Mouse (Mus musculus) cerebellum, adult (tissue): ENCODE measurements around the gene Yars.

Source experiments
- ATAC-seq: cut with Nextera tagmentation; 2 replicates; pipeline ENCODE4 v1.9.2; 2017; ENCODE audit warnings: mild to moderate bottlenecking, moderate library complexity, mixed read lengths; ENCODE audit not compliant: insufficient number of reproducible peaks, low FRiP score, low TSS enrichment

Yars gene

GRCm38 (mm10) chr4:129247381-129248242 is 58.1 kb downstream of the Yars start:
- ATAC-seq: no peak

DNA sequence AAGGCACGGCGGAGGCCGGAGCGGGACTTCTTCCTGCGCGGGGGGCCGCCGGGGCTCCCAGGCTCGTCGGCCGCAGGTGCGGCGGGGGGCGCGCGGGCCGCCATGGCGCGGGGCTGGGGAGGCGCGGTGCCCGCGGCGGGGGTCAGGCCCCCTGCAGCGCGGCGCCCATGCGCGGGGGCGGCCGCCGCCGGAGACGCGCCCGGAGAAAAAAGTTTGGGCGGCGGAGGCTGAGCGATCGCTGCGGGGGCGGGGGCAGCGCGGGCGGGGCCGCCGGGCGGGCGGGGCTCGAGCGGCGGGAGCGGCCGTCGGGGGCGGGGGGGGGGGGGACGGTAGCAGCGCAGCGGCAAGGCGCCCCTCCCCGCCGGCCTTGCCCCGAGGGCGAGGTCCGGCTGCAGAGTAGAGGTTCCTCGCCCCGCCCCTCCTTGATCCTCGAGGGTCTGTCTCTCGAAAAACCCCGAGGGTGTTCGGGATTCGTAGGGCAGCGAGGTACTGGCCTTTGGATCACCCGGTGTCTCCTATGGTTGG is 58.7 kb downstream of the Yars start:
- ATAC-seq: no peak

DNA sequence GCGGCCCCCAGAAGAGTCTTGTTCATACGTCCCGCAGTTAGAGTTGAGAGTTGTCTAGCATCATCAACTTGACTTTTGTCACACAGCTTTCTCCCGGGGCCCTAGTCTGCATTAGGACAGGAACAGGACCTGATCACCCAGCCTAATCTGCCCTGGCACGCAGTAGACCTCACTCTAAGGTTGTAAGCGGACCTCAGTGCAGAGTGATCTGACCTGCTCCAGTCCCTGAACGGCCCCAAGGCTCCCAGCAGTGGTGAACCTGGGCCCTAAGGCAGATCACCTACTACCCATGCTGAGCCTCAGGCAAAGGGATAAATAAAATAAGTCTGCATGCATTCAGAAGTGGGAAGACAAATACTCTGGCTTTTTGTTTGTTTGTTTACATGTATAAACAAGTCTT is 59.7 kb downstream of the Yars start:
- no peak for ATAC-seq

- peak; percentile 55; the same call in 1 of the 2 replicates for ATAC-seq
These were observed 61.4 kb downstream of the Yars start for GRCm38 (mm10) chr4:129250759-129251481.

DNA sequence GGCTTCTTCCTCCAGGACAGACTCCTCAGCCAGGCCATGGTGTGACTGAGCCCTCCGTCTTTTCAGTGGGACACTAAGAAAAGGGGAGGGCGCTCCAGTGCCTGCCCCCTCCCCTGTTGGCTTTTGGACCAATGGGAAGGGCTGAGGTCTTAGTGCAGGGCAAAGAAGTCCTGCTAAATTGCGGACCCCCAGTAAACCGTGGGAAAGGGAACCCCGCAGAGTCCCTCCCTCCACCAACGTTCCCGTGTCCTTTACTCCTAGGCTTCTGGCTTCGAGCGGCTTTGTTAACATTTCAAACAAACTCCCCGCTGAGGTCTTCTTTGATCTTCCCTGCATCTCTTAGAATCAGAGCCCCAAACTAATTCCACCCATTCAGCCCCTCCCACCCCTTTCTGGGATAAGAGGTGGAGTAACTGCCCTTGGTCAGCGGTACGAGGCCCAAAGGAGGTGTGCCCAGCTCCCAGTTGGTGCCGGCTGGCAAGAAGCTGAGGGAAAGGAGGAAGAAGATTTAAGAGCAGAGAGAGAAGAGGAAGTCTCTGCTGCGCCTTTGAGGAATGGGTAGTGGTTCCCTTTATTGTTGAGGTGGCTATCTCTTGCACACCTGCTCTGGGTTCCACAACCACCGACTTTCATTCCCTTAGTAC is 62.0 kb downstream of the Yars start:
- no peak for ATAC-seq

- no peak for ATAC-seq
These were observed 62.9 kb downstream of the Yars start for GRCm38 (mm10) chr4:129252492-129252891.

DNA sequence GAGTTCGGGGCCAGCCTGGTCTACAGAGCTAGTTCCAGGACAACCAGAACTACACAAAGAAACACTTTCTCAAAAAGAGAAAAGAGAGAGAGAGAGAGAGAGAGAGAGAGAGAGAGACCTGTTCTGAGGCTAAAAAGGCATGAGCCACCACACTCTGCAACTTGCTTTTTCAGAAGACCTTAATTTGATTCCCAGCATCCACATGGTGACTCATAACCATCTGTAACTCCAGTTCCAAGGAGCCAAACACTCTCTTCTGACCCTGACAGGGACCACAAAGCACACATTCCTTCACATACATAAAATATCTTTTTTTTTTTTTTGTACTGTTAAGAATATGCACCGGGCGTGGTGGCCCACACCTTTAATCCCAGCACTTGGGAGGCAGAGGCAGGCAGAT is 65.0 kb downstream of the Yars start:
- no peak for ATAC-seq

- no peak for ATAC-seq
These were observed 67.2 kb downstream of the Yars start for GRCm38 (mm10) chr4:129256450-129257380.

GRCm38 (mm10) chr4:129259101-129259500 is 69.5 kb downstream of the Yars start:
- ATAC-seq: no peak

DNA sequence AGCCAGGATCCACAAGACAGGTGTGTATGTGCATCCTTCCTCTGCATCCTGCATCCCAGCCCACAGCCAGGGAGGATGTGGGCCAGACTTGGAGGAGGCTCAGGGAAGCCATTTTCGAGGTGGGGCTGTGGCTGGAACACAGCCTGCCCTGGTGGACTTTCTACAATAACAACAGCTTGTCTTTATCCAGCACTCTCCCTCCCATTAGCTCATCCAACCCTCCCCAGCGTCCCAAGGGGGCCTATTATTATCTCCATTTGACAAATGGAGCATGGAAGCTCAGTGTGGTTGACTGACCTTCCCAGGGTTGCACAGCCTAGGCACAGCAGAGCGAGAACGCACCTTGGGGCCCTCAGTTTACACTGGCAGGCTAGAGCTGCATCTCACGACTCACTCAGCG is 71.1 kb downstream of the Yars start:
- ATAC-seq: no peak

DNA sequence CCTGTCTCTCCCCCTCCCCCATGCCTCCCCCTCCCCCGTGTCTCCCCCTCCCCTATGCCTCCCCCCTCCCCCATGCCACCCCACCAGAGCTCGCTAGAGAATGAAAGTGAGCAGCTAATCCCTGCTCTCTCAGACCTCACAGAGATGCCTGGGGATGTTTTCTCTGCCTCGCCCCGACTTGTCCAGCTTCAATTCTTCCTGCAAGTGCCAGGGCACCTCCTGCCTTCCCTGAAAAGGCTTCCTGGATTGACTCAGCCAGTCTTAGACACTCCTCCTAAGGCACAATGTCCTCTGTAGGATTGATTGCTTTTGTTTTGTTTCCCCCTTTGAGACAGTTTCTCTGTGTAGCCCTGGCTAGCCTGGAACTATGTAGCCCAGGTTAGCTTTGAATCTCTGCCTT is 71.6 kb downstream of the Yars start, which contains the start of gene C77080:
C77080 (minus strand) TSS at position 209 of the 400 bp plus-strand sequence.
- no peak for ATAC-seq

DNA sequence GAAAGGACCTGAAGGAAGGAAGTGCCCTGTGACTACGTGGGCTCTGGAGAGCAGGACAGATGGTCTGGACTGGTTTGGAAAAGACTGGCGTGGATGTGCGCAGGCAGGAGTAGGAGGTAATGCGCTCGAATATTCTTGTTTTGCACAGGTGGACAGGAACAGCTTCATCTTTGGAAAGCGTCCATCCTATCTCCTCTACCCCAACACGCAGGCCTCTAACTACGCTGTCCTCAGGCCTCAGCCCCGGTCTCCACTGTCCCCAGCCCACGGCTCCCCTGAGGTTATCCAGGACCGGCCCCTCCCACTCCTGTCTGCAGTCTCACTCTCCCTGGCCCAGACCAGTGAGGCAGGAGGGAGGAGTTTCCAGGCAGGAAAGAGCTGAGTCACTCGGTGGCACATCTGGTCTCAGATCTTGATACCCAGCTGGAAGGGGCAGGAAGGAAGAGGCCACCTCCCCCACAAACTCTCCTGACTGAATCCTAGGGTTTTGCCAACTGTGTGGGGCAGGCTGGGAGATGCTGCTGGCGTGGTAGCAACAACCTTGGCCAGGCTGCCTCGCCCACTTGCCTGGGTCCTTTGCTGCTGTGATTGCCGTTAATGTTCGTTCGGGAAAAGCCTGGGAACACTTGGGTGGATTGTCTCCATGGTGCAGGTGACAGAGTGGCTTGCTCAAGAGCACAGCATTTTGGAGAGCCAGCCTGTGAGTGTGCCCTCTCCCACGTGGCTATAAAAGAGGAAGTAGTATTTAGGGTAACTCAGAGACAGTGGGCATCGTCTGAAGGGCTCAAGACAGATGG is 73.9 kb downstream of the Yars start:
- peak; percentile 86 for ATAC-seq

- ATAC-seq: no peak
These were observed 76.6 kb downstream of the Yars start for GRCm38 (mm10) chr4:129266191-129266590.

- no peak for ATAC-seq
These were observed 77.3 kb downstream of the Yars start for GRCm38 (mm10) chr4:129266821-129267220.

- ATAC-seq: no peak
These were observed 79.1 kb downstream of the Yars start for GRCm38 (mm10) chr4:129268698-129269097.
